Mouse (Mus musculus): ENCODE measurements around the gene Cdr2. TPM values are rescaled to one million over a fixed set of nuclear protein-coding genes. Genes with fewer than 3 reads are reported as not detected.
"Not testable (repeated sequence)": the region's sequence is repeated elsewhere in the genome, so short reads cannot be mapped to it uniquely, and the experiment has no call there.

Cdr2 gene
- polyA plus RNA-seq, 1 experiment from 2014 or later: 19.6 TPM

GRCm38 (mm10) chr7:120953591-120953990 lies 28.5 kb downstream of the Cdr2 start:
- not testable (repeated sequence) for H3K4me2 ChIP-seq (replicated peaks); H3K27me3 ChIP-seq (ENCODE audit: control insufficient read depth, insufficient read depth, low read length); DNase-seq (ENCODE audit: low spot score); H3K4me3 ChIP-seq (replicated peaks; ENCODE audit: low read length); H3K27ac ChIP-seq; H3K4me1 ChIP-seq (replicated peaks; ENCODE audit: control insufficient read depth, insufficient read depth, low read length); H3K9ac ChIP-seq; H3K9me3 ChIP-seq (ENCODE audit: control insufficient read depth, low read length); ATAC-seq (ENCODE audit: low FRiP score)
- 82% methylated on average over 7 of the region's 7 CpGs for WGBS
- peaks cover 47% of the 10 kb centered on the region for H3K36me3 ChIP-seq (replicated peaks; ENCODE audit: control insufficient read depth, insufficient read depth)

- WGBS: 70% methylated on average over 5 of the region's 8 CpGs
- ATAC-seq (ENCODE audit: low FRiP score) (no peak), DNase-seq (ENCODE audit: low spot score) (no peak)
- H3K9ac ChIP-seq: no peak overlapping the region
- H3K4me1 ChIP-seq (replicated peaks; ENCODE audit: control insufficient read depth, insufficient read depth, low read length): no peaks in the 10 kb centered on the region
- H3K27me3 ChIP-seq (ENCODE audit: control insufficient read depth, insufficient read depth, low read length): no peaks in the 10 kb centered on the region
- no peak overlapping the region for H3K27ac ChIP-seq
- H3K4me2 ChIP-seq (replicated peaks): no peak overlapping the region
- no peak overlapping the region for H3K4me3 ChIP-seq (replicated peaks; ENCODE audit: low read length)
- H3K36me3 ChIP-seq (replicated peaks; ENCODE audit: control insufficient read depth, insufficient read depth): peaks cover 85% of the 10 kb centered on the region
- H3K9me3 ChIP-seq (ENCODE audit: control insufficient read depth, low read length): no peaks in the 10 kb centered on the region
These were observed 38.1 kb downstream of the Cdr2 start for GRCm38 (mm10) chr7:120943936-120944509.

- Histone ChIP-seq H3K9me3 (ENCODE audit: control insufficient read depth, low read length) (no peaks in the 10 kb centered on the region), H3K9ac (no peak overlapping the region), H3K4me3 (replicated peaks; ENCODE audit: low read length) (no peak overlapping the region), H3K4me2 (replicated peaks) (no peak overlapping the region), H3K27ac (no peak overlapping the region), H3K4me1 (replicated peaks; ENCODE audit: control insufficient read depth, insufficient read depth, low read length) (no peaks in the 10 kb centered on the region), H3K27me3 (ENCODE audit: control insufficient read depth, insufficient read depth, low read length) (no peaks in the 10 kb centered on the region), H3K36me3 (replicated peaks; ENCODE audit: control insufficient read depth, insufficient read depth) (peaks cover 87% of the 10 kb centered on the region)
- no peak for DNase-seq (ENCODE audit: low spot score)
- 85% methylated on average over 1 of the region's 1 CpGs for WGBS
- no peak for ATAC-seq (ENCODE audit: low FRiP score)
These were observed 39.6 kb downstream of the Cdr2 start for GRCm38 (mm10) chr7:120942506-120942905.

- Histone ChIP-seq H3K27ac (no peak overlapping the region), H3K27me3 (ENCODE audit: control insufficient read depth, insufficient read depth, low read length) (no peaks in the 10 kb centered on the region), H3K9ac (no peak overlapping the region), H3K9me3 (ENCODE audit: control insufficient read depth, low read length) (no peaks in the 10 kb centered on the region), H3K4me2 (replicated peaks) (no peak overlapping the region), H3K4me3 (replicated peaks; ENCODE audit: low read length) (no peak overlapping the region), H3K4me1 (replicated peaks; ENCODE audit: control insufficient read depth, insufficient read depth, low read length) (no peaks in the 10 kb centered on the region), H3K36me3 (replicated peaks; ENCODE audit: control insufficient read depth, insufficient read depth) (peaks cover 93% of the 10 kb centered on the region)
- WGBS: 97% methylated on average over 6 of the region's 6 CpGs
- ATAC-seq (ENCODE audit: low FRiP score) (no peak), DNase-seq (ENCODE audit: low spot score) (no peak)
These were observed 40.9 kb downstream of the Cdr2 start for GRCm38 (mm10) chr7:120941214-120941613.

- Histone ChIP-seq H3K4me1 (replicated peaks; ENCODE audit: control insufficient read depth, insufficient read depth, low read length) (no peaks in the 10 kb centered on the region), H3K27ac (no peak overlapping the region), H3K4me2 (replicated peaks) (no peak overlapping the region), H3K4me3 (replicated peaks; ENCODE audit: low read length) (no peak overlapping the region), H3K36me3 (replicated peaks; ENCODE audit: control insufficient read depth, insufficient read depth) (peaks cover 95% of the 10 kb centered on the region), H3K27me3 (ENCODE audit: control insufficient read depth, insufficient read depth, low read length) (no peaks in the 10 kb centered on the region), H3K9ac (no peak overlapping the region), H3K9me3 (ENCODE audit: control insufficient read depth, low read length) (no peaks in the 10 kb centered on the region)
- 92% methylated on average over 12 of the region's 12 CpGs for WGBS
- ATAC-seq (ENCODE audit: low FRiP score): no peak
- DNase-seq (ENCODE audit: low spot score): no peak
These were observed 41.8 kb downstream of the Cdr2 start for GRCm38 (mm10) chr7:120940343-120940742.

- H3K4me2 ChIP-seq (replicated peaks): no peak overlapping the region
- H3K27ac ChIP-seq: no peak overlapping the region
- DNase-seq (ENCODE audit: low spot score) (no peak), ATAC-seq (ENCODE audit: low FRiP score) (no peak)
- no peak overlapping the region for H3K9ac ChIP-seq
- H3K27me3 ChIP-seq (ENCODE audit: control insufficient read depth, insufficient read depth, low read length): no peaks in the 10 kb centered on the region
- H3K9me3 ChIP-seq (ENCODE audit: control insufficient read depth, low read length): no peaks in the 10 kb centered on the region
- no peak overlapping the region for H3K4me3 ChIP-seq (replicated peaks; ENCODE audit: low read length)
- 81% methylated on average over 9 of the region's 9 CpGs for WGBS
- H3K4me1 ChIP-seq (replicated peaks; ENCODE audit: control insufficient read depth, insufficient read depth, low read length): no peaks in the 10 kb centered on the region
- peaks cover 98% of the 10 kb centered on the region for H3K36me3 ChIP-seq (replicated peaks; ENCODE audit: control insufficient read depth, insufficient read depth)
These were observed 43.9 kb downstream of the Cdr2 start for GRCm38 (mm10) chr7:120938206-120938605.

GRCm38 (mm10) chr7:120936522-120936921 lies 45.6 kb downstream of the Cdr2 start:
- Histone ChIP-seq H3K27me3 (ENCODE audit: control insufficient read depth, insufficient read depth, low read length) (no peaks in the 10 kb centered on the region), H3K27ac (no peak overlapping the region), H3K4me2 (replicated peaks) (no peak overlapping the region), H3K9ac (no peak overlapping the region), H3K4me3 (replicated peaks; ENCODE audit: low read length) (no peak overlapping the region), H3K9me3 (ENCODE audit: control insufficient read depth, low read length) (no peaks in the 10 kb centered on the region), H3K4me1 (replicated peaks; ENCODE audit: control insufficient read depth, insufficient read depth, low read length) (no peaks in the 10 kb centered on the region), H3K36me3 (replicated peaks; ENCODE audit: control insufficient read depth, insufficient read depth) (peaks cover 96% of the 10 kb centered on the region)
- WGBS: 89% methylated on average over 4 of the region's 4 CpGs
- ATAC-seq (ENCODE audit: low FRiP score): no peak
- DNase-seq (ENCODE audit: low spot score): no peak

- Histone ChIP-seq H3K9me3 (ENCODE audit: control insufficient read depth, low read length) (no peaks in the 10 kb centered on the region), H3K27me3 (ENCODE audit: control insufficient read depth, insufficient read depth, low read length) (no peaks in the 10 kb centered on the region), H3K9ac (no peak overlapping the region), H3K4me3 (replicated peaks; ENCODE audit: low read length) (no peak overlapping the region), H3K36me3 (replicated peaks; ENCODE audit: control insufficient read depth, insufficient read depth) (peaks cover 93% of the 10 kb centered on the region), H3K4me2 (replicated peaks) (no peak overlapping the region), H3K27ac (no peak overlapping the region), H3K4me1 (replicated peaks; ENCODE audit: control insufficient read depth, insufficient read depth, low read length) (no peaks in the 10 kb centered on the region)
- no peak for ATAC-seq (ENCODE audit: low FRiP score)
- 36% methylated on average over 5 of the region's 5 CpGs for WGBS
- peak; percentile 66 for DNase-seq (ENCODE audit: low spot score)
These were observed 47.4 kb downstream of the Cdr2 start for GRCm38 (mm10) chr7:120934716-120935115.

GRCm38 (mm10) chr7:120933680-120934195 lies 48.4 kb downstream of the Cdr2 start:
- H3K9ac ChIP-seq: no peak overlapping the region
- no peak for DNase-seq (ENCODE audit: low spot score)
- H3K4me2 ChIP-seq (replicated peaks): no peak overlapping the region
- no peaks in the 10 kb centered on the region for H3K27me3 ChIP-seq (ENCODE audit: control insufficient read depth, insufficient read depth, low read length)
- WGBS: 82% methylated on average over 5 of the region's 5 CpGs
- H3K27ac ChIP-seq: no peak overlapping the region
- H3K9me3 ChIP-seq (ENCODE audit: control insufficient read depth, low read length): no peaks in the 10 kb centered on the region
- no peak overlapping the region for H3K4me3 ChIP-seq (replicated peaks; ENCODE audit: low read length)
- H3K36me3 ChIP-seq (replicated peaks; ENCODE audit: control insufficient read depth, insufficient read depth): peaks cover 93% of the 10 kb centered on the region
- no peak for ATAC-seq (ENCODE audit: low FRiP score)
- H3K4me1 ChIP-seq (replicated peaks; ENCODE audit: control insufficient read depth, insufficient read depth, low read length): no peaks in the 10 kb centered on the region

- Histone ChIP-seq H3K27ac (no peak overlapping the region), H3K4me1 (replicated peaks; ENCODE audit: control insufficient read depth, insufficient read depth, low read length) (no peaks in the 10 kb centered on the region), H3K4me2 (replicated peaks) (no peak overlapping the region), H3K36me3 (replicated peaks; ENCODE audit: control insufficient read depth, insufficient read depth) (peaks cover 93% of the 10 kb centered on the region), H3K27me3 (ENCODE audit: control insufficient read depth, insufficient read depth, low read length) (no peaks in the 10 kb centered on the region), H3K9ac (no peak overlapping the region), H3K9me3 (ENCODE audit: control insufficient read depth, low read length) (no peaks in the 10 kb centered on the region), H3K4me3 (replicated peaks; ENCODE audit: low read length) (no peak overlapping the region)
- 94% methylated on average over 7 of the region's 7 CpGs for WGBS
- DNase-seq (ENCODE audit: low spot score) (no peak), ATAC-seq (ENCODE audit: low FRiP score) (no peak)
These were observed 49.0 kb downstream of the Cdr2 start for GRCm38 (mm10) chr7:120933110-120933509.
